Mouse (Mus musculus) limb, embryonic 13.5 days (tissue): Measurements from ENCODE around the gene Exoc6. TPM values are rescaled to one million over a fixed set of nuclear protein-coding genes. Genes with fewer than 3 reads are reported as not detected.
A peak's percentile ranks its signal among the peaks of the same experiment; 100 is the strongest.

Experiments used
- ATAC-seq: fragments of 200-750 bp; cut with Nextera tagmentation; 2 replicates; pipeline ENCODE4 v1.8.0; 2017; ENCODE audit warnings: low read depth, moderate number of reproducible peaks, moderate TSS enrichment; ENCODE audit not compliant: low FRiP score
- H3K27ac ChIP-seq: fragments of 300-500 bp; sonication (generic); 2 replicates; pipeline ENCODE4 v1.5.1; 2015; ENCODE audit warnings: inconsistent platforms, mild to moderate bottlenecking, moderate library complexity
- H3K27me3 ChIP-seq: fragments of 300-500 bp; sonication (generic); 2 replicates; pipeline ENCODE4 v1.6.1; 2015; ENCODE audit warnings: mild to moderate bottlenecking, inconsistent platforms
- H3K36me3 ChIP-seq: fragments of 300-500 bp; sonication (generic); 2 replicates; pipeline ENCODE4 v1.6.1; 2015; ENCODE audit warnings: inconsistent platforms, mild to moderate bottlenecking, moderate library complexity
- H3K4me1 ChIP-seq: fragments of 300-500 bp; sonication (generic); 2 replicates; pipeline ENCODE4 v1.6.1; 2015; ENCODE audit warnings: inconsistent platforms
- H3K4me2 ChIP-seq: fragments of 300-500 bp; sonication (generic); replicated peaks from 2 replicates; pipeline ENCODE4 v1.6.1; 2015; ENCODE audit warnings: inconsistent platforms, mild to moderate bottlenecking, moderate library complexity
- H3K4me3 ChIP-seq: fragments of 300-500 bp; sonication (generic); 2 replicates; pipeline ENCODE4 v1.5.1; 2015; ENCODE audit warnings: moderate library complexity, mild to moderate bottlenecking, inconsistent platforms
- H3K9ac ChIP-seq: fragments of 300-500 bp; sonication (generic); 2 replicates; pipeline ENCODE4 v1.6.1; 2015; ENCODE audit warnings: mild to moderate bottlenecking, inconsistent platforms
- H3K9me3 ChIP-seq: fragments of 300-500 bp; sonication (generic); 2 replicates; pipeline ENCODE4 v1.6.1; 2016; ENCODE audit warnings: inconsistent platforms
- WGBS: fragments of 180-500 bp; shearing (Covaris S2); methylation state at CpG from one replicate; pipeline ENCODE4 v1.1.7; 2015; 5-methylcytosine and 5-hydroxymethylcytosine counted together
- polyA plus RNA-seq: library from polyadenylated mRNA; unstranded; fragments of >200 nt; fragmentation: Nextera tagmentation; extraction: Ambion mirVana; gene quantifications from 2 replicates; pipeline ENCODE4 v1.2.1, GENCODE M21; 2015

The Exoc6 gene
- polyA plus RNA-seq, 1 experiment from 2014 or later: 7.2 TPM

GRCm38 (mm10) chr19:37697651-37698272 lies 147.5 kb downstream of the Exoc6 start, which contains the start of gene Cyp26a1:
Gene Cyp26a1, plus strand, starts transcription at chr19:37697798.
- Histone ChIP-seq H3K9me3 (no peaks in the 10 kb centered on the region), H3K4me1 (peaks cover 43% of the 10 kb centered on the region), H3K4me2 (peak within 1 kb of the TSS; percentile 68), H3K27me3 (peaks cover 99% of the 10 kb centered on the region), H3K9ac (peak within 1 kb of the TSS; percentile 27), H3K27ac (0 out of 2 replicates have a peak within 1 kb of the TSS, but pooled peaks have one; percentile 28), H3K36me3 (no peaks in the 10 kb centered on the region), H3K4me3 (peak within 1 kb of the TSS; percentile 43)
- 1% methylated on average over 51 of the region's 51 CpGs for WGBS
- ATAC-seq: 0 out of 2 replicates have a peak, but pooled peaks have one; percentile 18

- Histone ChIP-seq H3K27me3 (peaks cover 99% of the 10 kb centered on the region), H3K36me3 (no peaks in the 10 kb centered on the region), H3K9ac (peak overlapping the region; percentile 27), H3K27ac (0 out of 2 replicates have a peak overlapping the region, but pooled peaks have one; percentile 28), H3K9me3 (no peaks in the 10 kb centered on the region), H3K4me2 (peak overlapping the region; percentile 68), H3K4me3 (peak overlapping the region; percentile 43), H3K4me1 (peaks cover 37% of the 10 kb centered on the region)
- WGBS: under 1% methylated on average over 60 of the region's 63 CpGs
- ATAC-seq: no peak
These were observed 148.3 kb downstream of the Exoc6 start for GRCm38 (mm10) chr19:37698273-37699160.

GRCm38 (mm10) chr19:37699711-37700110 lies 149.5 kb downstream of the Exoc6 start:
- Histone ChIP-seq H3K27me3 (peaks cover 90% of the 10 kb centered on the region), H3K4me2 (no peak overlapping the region; the same call in 1 of the 2 replicates), H3K4me3 (peak overlapping the region; percentile 43; the same call in 1 of the 2 replicates), H3K9ac (no peak overlapping the region), H3K9me3 (no peaks in the 10 kb centered on the region), H3K4me1 (peaks cover 37% of the 10 kb centered on the region), H3K27ac (no peak overlapping the region), H3K36me3 (no peaks in the 10 kb centered on the region)
- ATAC-seq: no peak
- 13% methylated on average over 9 of the region's 9 CpGs for WGBS

- Histone ChIP-seq H3K9me3 (no peaks in the 10 kb centered on the region), H3K27ac (no peak overlapping the region), H3K9ac (no peak overlapping the region), H3K36me3 (no peaks in the 10 kb centered on the region), H3K4me1 (peaks cover 17% of the 10 kb centered on the region), H3K27me3 (peaks cover 66% of the 10 kb centered on the region), H3K4me3 (no peak overlapping the region), H3K4me2 (no peak overlapping the region)
- WGBS: 69% methylated on average over 21 of the region's 21 CpGs
- no peak for ATAC-seq
These were observed 152.3 kb downstream of the Exoc6 start for GRCm38 (mm10) chr19:37702377-37703076.

GRCm38 (mm10) chr19:37703902-37704509 lies 153.8 kb downstream of the Exoc6 start:
- Histone ChIP-seq H3K4me1 (peaks cover 2% of the 10 kb centered on the region), H3K27me3 (peaks cover 51% of the 10 kb centered on the region), H3K4me2 (no peak overlapping the region), H3K27ac (no peak overlapping the region), H3K9ac (no peak overlapping the region), H3K9me3 (no peaks in the 10 kb centered on the region), H3K36me3 (no peaks in the 10 kb centered on the region), H3K4me3 (no peak overlapping the region)
- peak; percentile 69; the same call in 1 of the 2 replicates for ATAC-seq
- 8% methylated on average over 3 of the region's 3 CpGs for WGBS

GRCm38 (mm10) chr19:37705722-37706121 lies 155.5 kb downstream of the Exoc6 start:
- 83% methylated on average over 5 of the region's 5 CpGs for WGBS
- Histone ChIP-seq H3K27ac (no peak overlapping the region), H3K27me3 (peaks cover 34% of the 10 kb centered on the region), H3K4me1 (no peaks in the 10 kb centered on the region), H3K4me2 (no peak overlapping the region), H3K9ac (no peak overlapping the region), H3K4me3 (no peak overlapping the region), H3K36me3 (no peaks in the 10 kb centered on the region), H3K9me3 (no peaks in the 10 kb centered on the region)
- no peak for ATAC-seq

- no peak overlapping the region for H3K4me2 ChIP-seq
- WGBS: 70% methylated on average over 10 of the region's 10 CpGs
These were observed 164.5 kb downstream of the Exoc6 start for GRCm38 (mm10) chr19:37714681-37715080.

GRCm38 (mm10) chr19:37715980-37716379 lies 165.8 kb downstream of the Exoc6 start:
- Histone ChIP-seq H3K27ac (no peak overlapping the region), H3K36me3 (no peaks in the 10 kb centered on the region), H3K9ac (no peak overlapping the region), H3K9me3 (no peaks in the 10 kb centered on the region), H3K4me3 (no peak overlapping the region), H3K4me1 (no peaks in the 10 kb centered on the region), H3K27me3 (no peaks in the 10 kb centered on the region), H3K4me2 (no peak overlapping the region)
- ATAC-seq: no peak
- 67% methylated on average over 1 of the region's 1 CpGs for WGBS

More at GRCm38 (mm10) chr19:37714681-37715080, 164.5 kb downstream of the Exoc6 start:
- Histone ChIP-seq H3K27me3 (no peaks in the 10 kb centered on the region), H3K9ac (no peak overlapping the region), H3K4me1 (no peaks in the 10 kb centered on the region), H3K9me3 (no peaks in the 10 kb centered on the region), H3K27ac (no peak overlapping the region), H3K4me3 (no peak overlapping the region), H3K36me3 (no peaks in the 10 kb centered on the region)
- no peak for ATAC-seq

GRCm38 (mm10) chr19:37716524-37717175 lies 166.4 kb downstream of the Exoc6 start:
- no peaks in the 10 kb centered on the region for H3K36me3 ChIP-seq
- H3K4me1 ChIP-seq: no peaks in the 10 kb centered on the region
- H3K4me3 ChIP-seq: no peak overlapping the region
- ATAC-seq: no peak
- WGBS: 69% methylated on average over 12 of the region's 12 CpGs
- no peak overlapping the region for H3K9ac ChIP-seq
- H3K4me2 ChIP-seq: no peak overlapping the region
- 0 out of 2 replicates have a peak overlapping the region, but pooled peaks have one; percentile 33 for H3K27ac ChIP-seq
- no peaks in the 10 kb centered on the region for H3K27me3 ChIP-seq
- H3K9me3 ChIP-seq: no peaks in the 10 kb centered on the region

- no peaks in the 10 kb centered on the region for H3K36me3 ChIP-seq
- no peak for ATAC-seq
- no peak overlapping the region for H3K4me3 ChIP-seq
- H3K9me3 ChIP-seq: no peaks in the 10 kb centered on the region
- no peak overlapping the region for H3K9ac ChIP-seq
- no peak overlapping the region for H3K4me2 ChIP-seq
- no peaks in the 10 kb centered on the region for H3K27me3 ChIP-seq
- WGBS: 16% methylated on average over 1 of the region's 1 CpGs
- no peak overlapping the region for H3K27ac ChIP-seq
- no peaks in the 10 kb centered on the region for H3K4me1 ChIP-seq
These were observed 168.9 kb downstream of the Exoc6 start for GRCm38 (mm10) chr19:37719166-37719565.

GRCm38 (mm10) chr19:37724591-37724990 lies 174.4 kb downstream of the Exoc6 start:
- no peak overlapping the region for H3K27ac ChIP-seq
- ATAC-seq: no peak
- H3K27me3 ChIP-seq: no peaks in the 10 kb centered on the region

More at GRCm38 (mm10) chr19:37724591-37724990, 174.4 kb downstream of the Exoc6 start:
- H3K9me3 ChIP-seq: no peaks in the 10 kb centered on the region
- no peak overlapping the region for H3K9ac ChIP-seq
- no peaks in the 10 kb centered on the region for H3K4me1 ChIP-seq
- WGBS: 96% methylated on average over 5 of the region's 5 CpGs
- no peak overlapping the region for H3K4me3 ChIP-seq
- no peaks in the 10 kb centered on the region for H3K36me3 ChIP-seq
- H3K4me2 ChIP-seq: no peak overlapping the region
